Mouse (Mus musculus) leukemia stem cell, adult 10-12 weeks (primary cell): ENCODE measurements around the gene Entpd8. TPM values are rescaled to one million over a fixed set of nuclear protein-coding genes. Genes with fewer than 3 reads are reported as not detected.

Experiments used
- polyA plus RNA-seq: library from polyadenylated mRNA; stranded (reverse); fragments of >175 nt; gene quantifications from 2 replicates; pipeline ENCODE4 v1.2.3, GENCODE M21; 2012; ENCODE audit warnings: low replicate concordance

Entpd8 gene
- polyA plus RNA-seq, result not detected in 2 replicates

DNA sequence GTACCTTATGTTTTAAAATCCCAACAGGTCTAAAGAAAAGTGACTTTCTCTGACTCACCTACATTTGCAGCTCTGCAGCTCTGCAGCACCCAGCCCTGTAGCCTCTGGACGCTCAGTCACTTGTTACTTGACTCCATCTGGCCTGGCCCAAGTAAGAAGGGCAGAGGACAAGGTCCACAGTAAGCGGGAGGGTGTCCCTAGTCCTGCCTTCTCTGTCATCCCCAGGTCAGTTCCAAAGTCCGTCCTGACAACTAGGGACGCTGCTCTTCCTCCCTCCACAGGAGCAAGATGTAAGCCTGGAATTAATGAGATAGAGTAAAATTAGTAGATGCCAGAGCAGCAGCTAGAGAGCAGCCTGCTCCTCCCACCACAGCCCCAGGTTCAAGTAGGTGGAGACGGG lies at the start of gene Entpd8:
Gene Entpd8, plus strand, starts transcription at position 229 of the 400 bp plus-strand sequence.

DNA sequence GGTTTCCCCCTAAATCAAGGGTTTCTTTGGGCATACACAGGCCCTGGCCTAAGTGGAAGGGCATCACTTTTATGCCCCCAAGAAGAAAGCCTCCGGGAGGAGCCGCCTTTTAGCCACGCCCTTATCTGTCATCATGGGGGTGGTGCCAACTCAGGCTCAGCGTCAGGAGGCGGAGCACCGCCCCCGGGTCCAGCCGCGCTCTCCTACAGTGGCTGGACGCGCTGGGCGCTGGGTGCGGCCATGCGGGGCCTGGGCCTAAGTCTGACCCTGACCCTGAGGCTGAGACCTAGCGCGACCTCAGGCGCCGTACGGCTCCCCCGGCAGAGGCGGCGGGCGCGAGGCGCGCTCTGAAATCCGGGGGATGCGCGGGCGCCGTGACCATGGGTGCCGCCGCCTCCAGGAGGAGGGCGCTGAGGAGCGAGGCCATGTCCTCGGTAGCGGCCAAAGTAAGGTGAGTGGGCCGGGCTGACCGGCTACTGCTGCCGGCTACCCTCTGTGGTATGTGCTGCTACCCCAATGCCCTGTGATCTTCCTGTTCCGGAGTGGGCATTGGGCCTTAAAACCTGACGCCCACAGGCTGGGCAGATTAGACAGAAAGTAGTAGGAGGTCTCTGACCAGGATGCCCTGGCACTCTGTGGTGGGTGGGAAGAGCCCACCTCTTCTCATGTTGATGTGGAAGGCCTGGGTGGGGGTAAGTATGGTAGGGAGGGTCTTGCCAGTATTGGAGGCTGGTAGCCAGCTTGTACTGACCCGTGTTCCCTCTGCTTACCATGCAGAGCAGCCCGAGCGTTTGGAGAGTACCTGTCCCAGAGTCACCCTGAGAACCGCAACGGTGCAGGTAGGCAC lies 25.7 kb upstream of the Entpd8 start, which contains the start of gene Nsmf:
Gene Nsmf, plus strand, starts transcription at position 135 of the 847 bp plus-strand sequence.

DNA sequence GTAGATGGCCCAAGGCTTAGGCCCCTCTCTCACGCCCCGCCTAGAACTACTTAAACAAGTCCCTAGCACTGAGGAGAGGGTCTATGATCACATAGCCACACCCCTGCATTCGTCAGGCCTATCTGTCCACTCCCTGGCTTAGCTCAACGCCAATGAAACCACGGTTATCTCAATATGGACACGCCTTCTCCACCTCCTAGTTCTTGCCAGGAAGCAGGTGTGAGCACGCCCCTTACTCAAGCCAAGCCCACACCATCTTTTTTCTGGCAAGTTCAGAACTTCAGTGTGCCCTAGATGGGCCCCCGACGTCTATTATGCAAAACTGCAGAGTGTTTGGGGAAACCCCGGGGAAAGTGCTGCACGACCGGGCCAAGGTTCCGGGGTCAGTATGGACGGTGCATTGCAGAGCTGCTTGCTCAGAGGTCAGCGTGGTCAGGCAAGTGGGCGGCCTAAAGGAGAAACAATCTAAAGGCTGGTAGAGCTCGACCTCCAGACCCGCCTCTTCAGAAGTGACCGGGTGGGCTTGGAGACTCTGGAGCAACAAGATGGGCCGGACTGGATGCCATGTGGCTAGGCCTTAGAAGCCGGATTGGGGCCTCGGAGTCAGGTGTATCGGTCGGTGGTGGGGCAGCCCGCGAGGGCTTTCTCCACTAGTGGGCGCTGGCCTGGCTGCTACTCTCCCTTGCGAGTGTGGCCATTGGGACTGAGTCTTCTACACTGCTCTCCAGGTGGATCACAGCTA lies 15.2 kb downstream of the Entpd8 start, which contains the start of gene Noxa1:
Gene Noxa1, minus strand, starts transcription at position 41 of the 742 bp plus-strand sequence.

Other genes with a start within 250 kb of the Entpd8 start
- 52.3 and 54.3 TPM in 2 replicates for gene Ehmt1, start 160.7 kb upstream of the Entpd8 start, polyA plus RNA-seq
- 22.6 and 81.1 TPM in 2 replicates for gene Arrdc1, start 145.1 kb upstream of the Entpd8 start, polyA plus RNA-seq
- gene Zmynd19, start 130.5 kb upstream of the Entpd8 start, polyA plus RNA-seq, result 14.3 and 15.5 TPM in 2 replicates
- 5.9 and 10.6 TPM in 2 replicates for gene Dph7, start 117.9 kb upstream of the Entpd8 start, polyA plus RNA-seq
- 7.7 and 44.8 TPM in 2 replicates for gene Mrpl41, start 105.2 kb upstream of the Entpd8 start, polyA plus RNA-seq
- gene Pnpla7, start 104.3 kb upstream of the Entpd8 start, polyA plus RNA-seq, result 4.3 and 5.1 TPM in 2 replicates
- gene Nsmf, start 25.9 kb upstream of the Entpd8 start, polyA plus RNA-seq, result 61.2 and 74.4 TPM in 2 replicates
- gene Noxa1, start 14.8 kb downstream of the Entpd8 start, polyA plus RNA-seq, result not detected in 2 replicates
- gene Nrarp, start 100.5 kb downstream of the Entpd8 start, polyA plus RNA-seq, result 24.8 and 34.7 TPM in 2 replicates
- 13.1 and 16.5 TPM in 2 replicates for gene Tor4a, start 116.6 kb downstream of the Entpd8 start, polyA plus RNA-seq
- gene Nelfb, start 131.2 kb downstream of the Entpd8 start, polyA plus RNA-seq, result 15.0 and 19.0 TPM in 2 replicates
- 0.22 TPM in 1 of 2 replicates, not detected in the other for gene Stpg3, start 134.3 kb downstream of the Entpd8 start, polyA plus RNA-seq
- 0.16 TPM in 1 of 2 replicates, not detected in the other for gene Fam166a, start 138.4 kb downstream of the Entpd8 start, polyA plus RNA-seq
- gene Tubb4b, start 144.4 kb downstream of the Entpd8 start, polyA plus RNA-seq, result 147 and 477 TPM in 2 replicates
- not detected in 2 replicates for gene Slc34a3, start 154.1 kb downstream of the Entpd8 start, polyA plus RNA-seq
- 0.10 TPM in 1 of 2 replicates, not detected in the other for gene Rnf224, start 156.5 kb downstream of the Entpd8 start, polyA plus RNA-seq
- gene Rnf208, start 162.0 kb downstream of the Entpd8 start, polyA plus RNA-seq, result 5.6 and 9.1 TPM in 2 replicates
- not detected in 2 replicates for gene Cysrt1, start 162.1 kb downstream of the Entpd8 start, polyA plus RNA-seq
- gene AL732309.1, start 166.6 kb downstream of the Entpd8 start, polyA plus RNA-seq, result 3.1 and 3.2 TPM in 2 replicates
- 6.8 and 7.2 TPM in 2 replicates for gene Tmem203, start 175.1 kb downstream of the Entpd8 start, polyA plus RNA-seq
- 57.8 and 59.6 TPM in 2 replicates for gene Tprn, start 182.3 kb downstream of the Entpd8 start, polyA plus RNA-seq
- gene Ssna1, start 192.1 kb downstream of the Entpd8 start, polyA plus RNA-seq, result 111 and 119 TPM in 2 replicates
- gene Anapc2, start 192.2 kb downstream of the Entpd8 start, polyA plus RNA-seq, result 11.4 and 18.3 TPM in 2 replicates
- not detected in 2 replicates for gene Tmem210, start 207.8 kb downstream of the Entpd8 start, polyA plus RNA-seq
- not detected in 2 replicates for gene Lrrc26, start 209.6 kb downstream of the Entpd8 start, polyA plus RNA-seq
- 0.09 and 0.26 TPM in 2 replicates for gene Grin1, start 238.9 kb downstream of the Entpd8 start, polyA plus RNA-seq